Mouse (Mus musculus) midbrain, embryonic 10.5 days (tissue): Measurements from ENCODE around the gene Cpe. TPM values are rescaled to one million over a fixed set of nuclear protein-coding genes. Genes with fewer than 3 reads are reported as not detected.

Source experiments
- DNase-seq: peaks from one replicate; pipeline ENCODE4 v3.0.0-alpha.2; 2017; ENCODE audit warnings: low spot score
- H3K27ac ChIP-seq: fragments of 300-500 bp; sonication (generic); replicated peaks from 2 replicates; pipeline ENCODE4 v1.5.1; 2016; ENCODE audit warnings: mild to moderate bottlenecking
- H3K27me3 ChIP-seq: fragments of 300-500 bp; sonication (generic); 2 replicates; pipeline ENCODE4 v1.6.1; 2016; ENCODE audit warnings: low read depth, mild to moderate bottlenecking; ENCODE audit not compliant: poor library complexity, severe bottlenecking
- H3K36me3 ChIP-seq: fragments of 300-500 bp; sonication (generic); 2 replicates; pipeline ENCODE4 v1.6.1; 2016; ENCODE audit warnings: mild to moderate bottlenecking, moderate library complexity
- H3K4me1 ChIP-seq: fragments of 300-500 bp; sonication (generic); 2 replicates; pipeline ENCODE4 v1.6.1; 2016
- H3K4me3 ChIP-seq: fragments of 300-500 bp; sonication (generic); 2 replicates; pipeline ENCODE4 v1.5.1; 2016; ENCODE audit warnings: mild to moderate bottlenecking, moderate library complexity
- H3K9me3 ChIP-seq: fragments of 300-500 bp; sonication (generic); replicated peaks from 2 replicates; pipeline ENCODE4 v1.6.1; 2016; ENCODE audit warnings: mild to moderate bottlenecking
- WGBS: fragments of 180-500 bp; shearing (Covaris S2); methylation state at CpG from one replicate; pipeline ENCODE4 v1.1.7; 2016; 5-methylcytosine and 5-hydroxymethylcytosine counted together
- polyA plus RNA-seq: library from polyadenylated mRNA; unstranded; fragments of >200 nt; fragmentation: Nextera tagmentation; extraction: Ambion mirVana; gene quantifications from 2 replicates; pipeline ENCODE4 v1.2.1, GENCODE M21; 2016

Gene Cpe
- polyA plus RNA-seq, 1 experiment from 2014 or later, result 163 TPM

GRCm38 (mm10) chr8:64711544-64711943 lies 18.7 kb upstream of the Cpe start:
- WGBS, result 61% methylated on average over 1 of the region's 1 CpGs
- H3K4me1 ChIP-seq, result no peaks in the 10 kb centered on the region; the same call in 1 of the 2 replicates
- peaks cover 15% of the 10 kb centered on the region for H3K36me3 ChIP-seq
- no peaks in the 10 kb centered on the region for H3K9me3 ChIP-seq
- no peak overlapping the region for H3K27ac ChIP-seq
- H3K27me3 ChIP-seq, result no peaks in the 10 kb centered on the region
- no peak for DNase-seq
- H3K4me3 ChIP-seq, result no peak overlapping the region

GRCm38 (mm10) chr8:64707481-64707880 lies 14.6 kb upstream of the Cpe start:
- Histone ChIP-seq H3K4me1 (no peaks in the 10 kb centered on the region; the same call in 1 of the 2 replicates), H3K36me3 (no peaks in the 10 kb centered on the region), H3K9me3 (no peaks in the 10 kb centered on the region), H3K27me3 (no peaks in the 10 kb centered on the region), H3K27ac (no peak overlapping the region), H3K4me3 (no peak overlapping the region)
- DNase-seq, result no peak

- Histone ChIP-seq H3K36me3 (no peaks in the 10 kb centered on the region), H3K4me3 (no peak overlapping the region), H3K27me3 (no peaks in the 10 kb centered on the region), H3K4me1 (no peaks in the 10 kb centered on the region), H3K27ac (no peak overlapping the region), H3K9me3 (no peaks in the 10 kb centered on the region)
- no peak for DNase-seq
- 97% methylated on average over 1 of the region's 1 CpGs for WGBS
Observed at GRCm38 (mm10) chr8:64703191-64703590, 10.3 kb upstream of the Cpe start.

GRCm38 (mm10) chr8:64691591-64692401 lies 1.1 kb downstream of the Cpe start:
- 5% methylated on average over 16 of the region's 16 CpGs for WGBS
- H3K27ac ChIP-seq, result peak overlapping the region; percentile 98
- peaks cover 36% of the 10 kb centered on the region for H3K4me1 ChIP-seq
- peak; percentile 20 for DNase-seq
- peaks cover 9% of the 10 kb centered on the region; the same call in 1 of the 2 replicates for H3K36me3 ChIP-seq
- H3K27me3 ChIP-seq, result peaks cover 17% of the 10 kb centered on the region
- no peaks in the 10 kb centered on the region for H3K9me3 ChIP-seq
- peak overlapping the region; percentile 77 for H3K4me3 ChIP-seq

GRCm38 (mm10) chr8:64690845-64691244 lies 2.0 kb downstream of the Cpe start:
- DNase-seq, result no peak

GRCm38 (mm10) chr8:64690306-64690705 lies 2.5 kb downstream of the Cpe start:
- Histone ChIP-seq H3K4me1 (peaks cover 36% of the 10 kb centered on the region), H3K9me3 (no peaks in the 10 kb centered on the region), H3K4me3 (peak overlapping the region; percentile 4; the same call in 1 of the 2 replicates), H3K36me3 (peaks cover 9% of the 10 kb centered on the region; the same call in 1 of the 2 replicates), H3K27me3 (peaks cover 17% of the 10 kb centered on the region), H3K27ac (no peak overlapping the region)
- WGBS, result 80% methylated on average over 6 of the region's 6 CpGs
- DNase-seq, result no peak

More at GRCm38 (mm10) chr8:64690845-64691244, 2.0 kb downstream of the Cpe start:
- H3K9me3 ChIP-seq, result no peaks in the 10 kb centered on the region
- H3K4me3 ChIP-seq, result peak overlapping the region; percentile 77
- H3K4me1 ChIP-seq, result peaks cover 36% of the 10 kb centered on the region
- 88% methylated on average over 6 of the region's 6 CpGs for WGBS
- no peak overlapping the region for H3K27ac ChIP-seq
- H3K36me3 ChIP-seq, result peaks cover 9% of the 10 kb centered on the region; the same call in 1 of the 2 replicates
- peaks cover 17% of the 10 kb centered on the region for H3K27me3 ChIP-seq

GRCm38 (mm10) chr8:64688741-64689140 lies 4.1 kb downstream of the Cpe start:
- Histone ChIP-seq H3K9me3 (no peaks in the 10 kb centered on the region), H3K27ac (no peak overlapping the region), H3K27me3 (peaks cover 6% of the 10 kb centered on the region), H3K4me1 (peaks cover 36% of the 10 kb centered on the region), H3K4me3 (no peak overlapping the region), H3K36me3 (peaks cover 13% of the 10 kb centered on the region; the same call in 1 of the 2 replicates)
- WGBS, result 87% methylated on average over 4 of the region's 4 CpGs
- no peak for DNase-seq

GRCm38 (mm10) chr8:64688161-64688560 lies 4.7 kb downstream of the Cpe start:
- Histone ChIP-seq H3K9me3 (no peaks in the 10 kb centered on the region), H3K27me3 (no peaks in the 10 kb centered on the region), H3K27ac (no peak overlapping the region), H3K4me3 (no peak overlapping the region), H3K36me3 (peaks cover 13% of the 10 kb centered on the region; the same call in 1 of the 2 replicates), H3K4me1 (peaks cover 35% of the 10 kb centered on the region)
- 93% methylated on average over 3 of the region's 3 CpGs for WGBS
- DNase-seq, result no peak

- Histone ChIP-seq H3K36me3 (peaks cover 15% of the 10 kb centered on the region), H3K4me1 (0 out of 2 replicates have a peak, but pooled peaks cover under 1% of the 10 kb centered on the region), H3K9me3 (no peaks in the 10 kb centered on the region), H3K4me3 (no peak overlapping the region), H3K27me3 (no peaks in the 10 kb centered on the region), H3K27ac (no peak overlapping the region)
- no peak for DNase-seq
- WGBS, result 90% methylated on average over 3 of the region's 3 CpGs
Observed at GRCm38 (mm10) chr8:64682501-64682900, 10.4 kb downstream of the Cpe start.

- no peak overlapping the region for H3K4me3 ChIP-seq
- H3K4me1 ChIP-seq, result peaks cover 14% of the 10 kb centered on the region
- H3K27ac ChIP-seq, result no peak overlapping the region
- WGBS, result 74% methylated on average over 2 of the region's 2 CpGs
- peaks cover 12% of the 10 kb centered on the region for H3K36me3 ChIP-seq
- DNase-seq, result no peak
- H3K27me3 ChIP-seq, result no peaks in the 10 kb centered on the region
- H3K9me3 ChIP-seq, result no peaks in the 10 kb centered on the region
Observed at GRCm38 (mm10) chr8:64676381-64676780, 16.5 kb downstream of the Cpe start.

GRCm38 (mm10) chr8:64674951-64675585 lies 17.8 kb downstream of the Cpe start:
- H3K36me3 ChIP-seq, result peaks cover 6% of the 10 kb centered on the region; the same call in 1 of the 2 replicates

GRCm38 (mm10) chr8:64672920-64673319 lies 19.9 kb downstream of the Cpe start:
- 73% methylated on average over 2 of the region's 2 CpGs for WGBS
- no peaks in the 10 kb centered on the region for H3K9me3 ChIP-seq
- H3K27ac ChIP-seq, result no peak overlapping the region
- H3K36me3 ChIP-seq, result peaks cover 9% of the 10 kb centered on the region; the same call in 1 of the 2 replicates
- peaks cover 14% of the 10 kb centered on the region for H3K4me1 ChIP-seq
- H3K27me3 ChIP-seq, result no peaks in the 10 kb centered on the region
- no peak overlapping the region for H3K4me3 ChIP-seq
- no peak for DNase-seq

More at GRCm38 (mm10) chr8:64674951-64675585, 17.8 kb downstream of the Cpe start:
- H3K27ac ChIP-seq, result no peak overlapping the region
- H3K4me1 ChIP-seq, result peaks cover 14% of the 10 kb centered on the region
- no peak overlapping the region for H3K4me3 ChIP-seq
- WGBS, result 92% methylated on average over 8 of the region's 8 CpGs
- no peaks in the 10 kb centered on the region for H3K9me3 ChIP-seq
- no peak for DNase-seq
- no peaks in the 10 kb centered on the region for H3K27me3 ChIP-seq

- Histone ChIP-seq H3K4me3 (no peak overlapping the region), H3K36me3 (peaks cover 9% of the 10 kb centered on the region; the same call in 1 of the 2 replicates), H3K4me1 (peaks cover 14% of the 10 kb centered on the region), H3K27ac (no peak overlapping the region), H3K27me3 (no peaks in the 10 kb centered on the region), H3K9me3 (no peaks in the 10 kb centered on the region)
- 32% methylated on average over 1 of the region's 1 CpGs for WGBS
- no peak for DNase-seq
Observed at GRCm38 (mm10) chr8:64671937-64672336, 20.9 kb downstream of the Cpe start.
